Mouse (Mus musculus) testis, postnatal 10 days (tissue): ENCODE measurements around the gene Tdp2.

Source experiments
- DNase-seq: peaks from one replicate; pipeline ENCODE4 v3.0.0; 2021; ENCODE audit warnings: low spot score

Gene Tdp2

GRCm38 (mm10) chr13:24880208-24880607, 48.7 kb downstream of the Tdp2 start:
- no peak for DNase-seq

GRCm38 (mm10) chr13:24880704-24881103, 49.2 kb downstream of the Tdp2 start:
- no peak for DNase-seq

DNA sequence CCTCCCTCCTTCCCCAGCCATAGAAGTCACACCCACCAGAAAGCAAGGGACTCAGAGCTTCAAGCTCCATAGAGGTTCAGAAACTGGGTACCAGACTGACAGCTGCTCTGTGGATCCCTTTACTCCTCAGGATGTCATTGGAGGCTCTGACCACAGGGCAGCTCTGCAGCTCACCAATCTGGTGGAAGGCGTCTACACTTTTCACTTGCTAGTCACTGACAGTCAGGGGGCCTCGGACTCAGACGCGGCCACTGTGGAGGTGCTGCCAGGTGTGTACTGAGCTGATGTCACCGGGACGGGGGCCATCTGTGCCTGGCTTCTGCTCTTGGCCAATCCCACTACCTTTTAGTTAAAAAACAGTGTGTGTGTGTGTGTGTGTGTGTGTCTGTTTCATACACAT, 50.9 kb downstream of the Tdp2 start:
- peak; percentile 52 for DNase-seq

DNA sequence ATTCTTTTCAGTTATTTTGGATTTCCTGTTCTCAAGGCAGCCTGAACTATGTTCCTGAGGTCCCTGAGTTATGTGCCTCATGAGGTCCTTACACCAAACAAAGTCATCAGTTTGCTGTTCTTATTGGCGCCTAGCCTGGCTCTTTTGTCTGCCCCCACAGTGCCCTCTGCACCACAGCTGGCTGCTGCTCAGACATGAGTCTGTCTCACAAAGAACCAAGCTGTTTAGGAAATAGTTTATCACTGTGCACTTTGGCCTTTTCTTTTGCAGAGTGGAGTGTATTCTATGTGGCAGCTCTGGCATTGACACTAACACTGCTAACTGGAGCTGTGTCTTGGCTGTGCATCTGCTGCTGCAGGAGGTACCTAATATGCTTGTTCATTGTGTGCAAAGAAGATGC, 58.1 kb downstream of the Tdp2 start:
- no peak for DNase-seq
